Mouse (Mus musculus): ENCODE data around the gene Elovl4. TPM values are rescaled to one million over a fixed set of nuclear protein-coding genes. Genes with fewer than 3 reads are reported as not detected.

Gene Elovl4
- total and polyA plus RNA-seq, 3 experiments, result not detected

DNA sequence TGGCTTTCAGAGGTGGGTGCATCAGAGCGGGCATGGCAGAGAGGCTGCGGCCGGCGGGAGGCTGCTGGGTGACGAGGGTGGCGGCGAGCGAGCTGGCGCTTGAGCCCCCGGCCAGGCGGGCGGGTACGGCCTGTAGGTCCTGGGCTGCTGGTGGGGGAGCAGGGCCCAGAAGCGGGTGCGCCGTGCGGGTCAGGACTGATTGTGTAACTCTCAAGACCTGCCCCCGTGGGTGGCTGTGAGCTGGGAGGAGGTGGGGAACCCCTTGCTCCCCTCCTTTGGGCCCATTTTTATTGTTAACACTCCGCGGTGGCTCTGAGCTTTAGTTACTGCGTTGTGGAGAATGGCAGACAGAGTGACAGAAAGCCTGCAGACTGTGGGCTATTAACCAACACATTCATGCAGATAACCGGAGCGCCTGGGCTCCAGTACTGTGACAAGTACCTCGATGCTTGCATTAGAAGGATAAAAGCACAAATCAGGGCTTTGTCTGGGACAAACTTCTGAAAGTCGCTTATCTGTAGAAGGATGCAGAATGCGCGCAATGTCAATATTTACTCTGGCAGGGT is 28.8 kb upstream of the Elovl4 start:
- Histone ChIP-seq H3K36me3 (ENCODE audit: control insufficient read depth in 1 of 2, insufficient read depth in 2 of 2, low read length in 2 of 2) (peaks cover 2 to 6% of the 10 kb centered on the region in 2 experiments), H3K4me1 (ENCODE audit: control insufficient read depth in 1 of 2, insufficient read depth in 2 of 2, low read length in 2 of 2) (peaks cover 0 to 2% of the 10 kb centered on the region in 2 experiments; a peak in 1 of 4 replicates), H3K9me3 (replicated peaks; ENCODE audit: insufficient read depth, low read length) (no peaks in the 10 kb centered on the region), H3K4me3 (ENCODE audit: control insufficient read depth in 1 of 2, insufficient read depth in 1 of 2, low read depth in 2 of 2, low read length in 2 of 2) (peak overlapping the region; percentile 70 to 83), H3K79me2 (ENCODE audit: control insufficient read depth, insufficient read depth, low read length, poor library complexity) (peaks cover 8% of the 10 kb centered on the region), H3K9ac (ENCODE audit: control insufficient read depth, low read depth, low read length, poor library complexity, severe bottlenecking) (peak overlapping the region; percentile 65), H3K27ac (ENCODE audit: control insufficient read depth, low read depth, low read length) (peak overlapping the region; percentile 2), H3K27me3 (ENCODE audit: control insufficient read depth in 1 of 2, insufficient read depth in 2 of 2, low read length in 2 of 2) (no peaks in the 10 kb centered on the region)
- no peak for DNase-seq (ENCODE audit: low read depth, low spot score)
- TF ChIP-seq MXI1 (IDR thresholded peaks at IDR 0.05; ENCODE audit: low read depth, low read length) (peak; percentile 89), POLR2A (IDR thresholded peaks at IDR 0.05; ENCODE audit: control insufficient read depth in 1 of 2, insufficient read depth in 1 of 2, low read depth in 1 of 2, low read length in 2 of 2, poor library complexity in 1 of 2) (peak in 1 of 2 experiments; percentile 79; a peak in 1 of 4 replicates), CTCF (IDR thresholded peaks at IDR 0.05 in 2 of 3, conservative IDR thresholded peaks at IDR 0.05 in 1 of 3; ENCODE audit: control insufficient read depth in 1 of 3, insufficient read depth in 1 of 3, low read depth in 2 of 3, low read length in 3 of 3, poor library complexity in 1 of 3, severe bottlenecking in 1 of 3) (no peak)

DNA sequence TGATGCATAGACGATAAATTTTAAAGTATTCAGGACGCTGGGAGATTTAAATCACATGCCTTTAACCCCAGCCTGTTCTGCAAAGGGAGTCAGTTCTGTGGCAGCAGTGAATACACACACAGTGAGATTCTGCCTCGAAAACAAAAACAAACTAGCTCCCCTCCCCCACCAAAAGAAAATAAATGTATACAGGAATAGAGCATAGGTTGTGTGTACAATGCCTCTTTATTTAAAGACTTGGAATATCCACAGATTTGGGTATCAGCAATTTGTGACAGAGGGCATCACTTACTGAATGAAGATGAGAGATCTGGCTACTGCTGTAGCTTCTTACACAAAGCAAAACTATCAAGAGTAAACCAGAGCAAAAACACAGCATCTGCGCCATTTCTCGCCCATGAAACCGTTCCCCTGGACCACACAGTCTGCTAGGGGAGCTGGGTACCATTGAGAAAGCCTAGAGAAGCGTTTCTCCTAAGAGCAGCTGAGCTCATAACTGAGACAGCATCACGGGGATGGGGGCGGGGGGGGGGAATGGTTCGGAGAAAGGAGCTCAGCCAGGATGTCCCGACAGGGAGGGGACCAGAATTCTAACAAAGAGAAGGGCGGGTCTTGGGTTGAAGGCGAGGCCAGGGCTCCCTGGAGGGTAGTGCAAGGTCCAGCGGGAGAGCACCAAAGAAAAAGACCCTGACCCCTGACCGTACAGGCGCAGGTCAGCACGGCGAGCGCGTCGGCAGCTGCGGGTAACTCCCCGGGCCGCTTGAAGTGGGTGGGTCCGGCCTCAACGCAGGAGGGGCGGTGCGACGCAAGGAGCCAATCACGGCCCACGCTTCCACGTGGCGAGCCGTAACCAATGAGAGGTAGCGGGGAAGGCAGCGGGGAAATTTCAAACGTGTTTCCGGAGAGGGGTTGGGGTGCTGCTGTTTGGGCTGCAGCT is 28.0 kb upstream of the Elovl4 start, which contains the start of gene Ttk:
Gene Ttk (plus strand): TSS at position 879 of the 937 bp plus-strand sequence.
- H3K27me3 ChIP-seq (ENCODE audit: control insufficient read depth in 1 of 2, insufficient read depth in 2 of 2, low read length in 2 of 2), result no peaks in the 10 kb centered on the region
- H3K79me2 ChIP-seq (ENCODE audit: control insufficient read depth, insufficient read depth, low read length, poor library complexity), result peaks cover 8% of the 10 kb centered on the region
- H3K36me3 ChIP-seq (ENCODE audit: control insufficient read depth in 1 of 2, insufficient read depth in 2 of 2, low read length in 2 of 2), result peaks cover 0 to 6% of the 10 kb centered on the region in 2 experiments; a peak in 2 of 4 replicates
- H3K9ac ChIP-seq (ENCODE audit: control insufficient read depth, low read depth, low read length, poor library complexity, severe bottlenecking), result peak within 1 kb of the TSS; percentile 65
- H3K9me3 ChIP-seq (replicated peaks; ENCODE audit: insufficient read depth, low read length), result no peaks in the 10 kb centered on the region
- peak within 1 kb of the TSS; percentile 70 to 83 for H3K4me3 ChIP-seq (ENCODE audit: control insufficient read depth in 1 of 2, insufficient read depth in 1 of 2, low read depth in 2 of 2, low read length in 2 of 2)
- H3K27ac ChIP-seq (ENCODE audit: control insufficient read depth, low read depth, low read length), result peak within 1 kb of the TSS; percentile 11
- DNase-seq (ENCODE audit: low read depth, low spot score), result peak; percentile 95
- peaks cover 2 to 4% of the 10 kb centered on the region in 2 experiments; a peak in 2 of 4 replicates for H3K4me1 ChIP-seq (ENCODE audit: control insufficient read depth in 1 of 2, insufficient read depth in 2 of 2, low read length in 2 of 2)
- TF ChIP-seq RCOR1 (IDR thresholded peaks at IDR 0.05; ENCODE audit: low read depth, low read length), result no peak
- no peak for TF ChIP-seq POLR2AphosphoS2 (IDR thresholded peaks at IDR 0.05; ENCODE audit: low read length)
- no peak for TF ChIP-seq KAT2A (conservative IDR thresholded peaks at IDR 0.05; ENCODE audit: low read depth, low read length)
- no peak for TF ChIP-seq NRF1 (IDR thresholded peaks at IDR 0.05; ENCODE audit: insufficient read depth, low read depth, low read length, poor library complexity, severe bottlenecking)
- TF ChIP-seq UBTF (IDR thresholded peaks at IDR 0.05; ENCODE audit: borderline replicate concordance, insufficient read depth, low read depth, low read length), result no peak
- peak; percentile 68; the same call in 1 of the 2 replicates for TF ChIP-seq ZMIZ1 (IDR thresholded peaks at IDR 0.05; ENCODE audit: low read depth, low read length)
- no peak for TF ChIP-seq GATA1 (IDR thresholded peaks at IDR 0.05; ENCODE audit: low read depth, low read length)
- no peak for TF ChIP-seq ZNF384 (IDR thresholded peaks at IDR 0.05; ENCODE audit: low read depth, low read length)
- no peak for TF ChIP-seq MAFK (IDR thresholded peaks at IDR 0.05; ENCODE audit: borderline replicate concordance, low read depth, low read length)
- TF ChIP-seq CHD1 (IDR thresholded peaks at IDR 0.05; ENCODE audit: low read depth, low read length), result no peak
- TF ChIP-seq RAD21 (IDR thresholded peaks at IDR 0.05; ENCODE audit: low read depth, low read length), result no peak
- no peak for TF ChIP-seq GABPA (IDR thresholded peaks at IDR 0.05; ENCODE audit: low read depth, low read length)
- peak; percentile 93 for TF ChIP-seq SIN3A (IDR thresholded peaks at IDR 0.05; ENCODE audit: low read length)
- TF ChIP-seq CTCF (IDR thresholded peaks at IDR 0.05 in 2 of 3, conservative IDR thresholded peaks at IDR 0.05 in 1 of 3; ENCODE audit: control insufficient read depth in 1 of 3, insufficient read depth in 1 of 3, low read depth in 2 of 3, low read length in 3 of 3, poor library complexity in 1 of 3, severe bottlenecking in 1 of 3), result no peak
- TF ChIP-seq E2F4 (IDR thresholded peaks at IDR 0.05; ENCODE audit: borderline replicate concordance, low read depth, low read length), result peak; percentile 77; the same call in 1 of the 2 replicates
- TF ChIP-seq CHD2 (IDR thresholded peaks at IDR 0.05; ENCODE audit: low read length), result no peak
- TF ChIP-seq HCFC1 (IDR thresholded peaks at IDR 0.05; ENCODE audit: low read depth, low read length), result peak; percentile 69
- no peak for TF ChIP-seq POLR2AphosphoS5 (IDR thresholded peaks at IDR 0.05; ENCODE audit: borderline replicate concordance, low read depth, low read length)
- no peak for TF ChIP-seq MYB (IDR thresholded peaks at IDR 0.05; ENCODE audit: low read depth, low read length)
- TF ChIP-seq MEF2A (IDR thresholded peaks at IDR 0.05; ENCODE audit: extremely low read depth, insufficient replicate concordance, low read depth, low read length, poor library complexity, severe bottlenecking), result no peak
- peak in 1 of 2 experiments; percentile 76; a peak in 2 of 4 replicates for TF ChIP-seq USF2 (IDR thresholded peaks at IDR 0.05; ENCODE audit: borderline replicate concordance in 1 of 2, insufficient read depth in 1 of 2, low read depth in 1 of 2, low read length in 2 of 2)
- TF ChIP-seq TAL1 (IDR thresholded peaks at IDR 0.05; ENCODE audit: low read length), result no peak
- no peak for TF ChIP-seq JUND (IDR thresholded peaks at IDR 0.05; ENCODE audit: low read depth, low read length)
- TF ChIP-seq ZKSCAN1 (IDR thresholded peaks at IDR 0.05; ENCODE audit: low read depth, low read length), result no peak
- no peak for TF ChIP-seq MAZ (IDR thresholded peaks at IDR 0.05; ENCODE audit: low read depth, low read length)
